Mouse (Mus musculus) liver, embryonic 11.5 days (tissue): ENCODE measurements around the gene 6430548M08Rik. TPM values are rescaled to one million over a fixed set of nuclear protein-coding genes. Genes with fewer than 3 reads are reported as not detected.

Experiments used
- ATAC-seq: fragments of 200-750 bp; cut with Nextera tagmentation; replicated peaks from 2 replicates; pipeline ENCODE4 v1.8.0; 2017; ENCODE audit warnings: moderate number of reproducible peaks, mild to moderate bottlenecking, moderate TSS enrichment, moderate library complexity; ENCODE audit not compliant: low FRiP score
- DNase-seq: peaks from one replicate; pipeline ENCODE4 v3.0.0-alpha.2; 2017; ENCODE audit warnings: low spot score
- H3K27ac ChIP-seq: fragments of 300-500 bp; sonication (generic); 2 replicates; pipeline ENCODE4 v1.5.1; 2014; ENCODE audit warnings: mild to moderate bottlenecking, low read depth, low read length, control low read depth
- H3K27me3 ChIP-seq: fragments of 300-500 bp; sonication (generic); replicated peaks from 2 replicates; pipeline ENCODE4 v1.6.1; 2014; ENCODE audit warnings: low read length, mixed read lengths; ENCODE audit not compliant: control insufficient read depth, insufficient read depth
- H3K36me3 ChIP-seq: fragments of 300-500 bp; sonication (generic); 2 replicates; pipeline ENCODE4 v1.6.1; 2014; ENCODE audit warnings: mild to moderate bottlenecking, low read length, moderate library complexity, mixed read lengths; ENCODE audit not compliant: control insufficient read depth, insufficient read depth
- H3K4me1 ChIP-seq: fragments of 300-500 bp; sonication (generic); replicated peaks from 2 replicates; pipeline ENCODE4 v1.6.1; 2014; ENCODE audit warnings: low read length, mixed read lengths; ENCODE audit not compliant: control insufficient read depth, insufficient read depth
- H3K4me2 ChIP-seq: fragments of 300-500 bp; sonication (generic); 2 replicates; pipeline ENCODE4 v1.6.1; 2014; ENCODE audit warnings: mild to moderate bottlenecking, control low read depth, moderate library complexity
- H3K4me3 ChIP-seq: fragments of 300-500 bp; sonication (generic); 2 replicates; pipeline ENCODE4 v1.5.1; 2014; ENCODE audit warnings: low read depth, low read length, control low read depth
- H3K9ac ChIP-seq: fragments of 300-500 bp; sonication (generic); 2 replicates; pipeline ENCODE4 v1.6.1; 2014; ENCODE audit warnings: low read depth, low read length, control low read depth
- H3K9me3 ChIP-seq: fragments of 300-500 bp; sonication (generic); 2 replicates; pipeline ENCODE4 v1.6.1; 2016; ENCODE audit warnings: low read length, inconsistent platforms, mixed read lengths; ENCODE audit not compliant: control insufficient read depth
- WGBS: fragments of 180-500 bp; shearing (Covaris S2); extraction: QIAGEN DNeasy Blood & Tissue Kit; methylation state at CpG from one replicate; pipeline ENCODE4 v1.1.7; 2014; 5-methylcytosine and 5-hydroxymethylcytosine counted together
- polyA plus RNA-seq: library from polyadenylated mRNA; unstranded; fragments of >200 nt; fragmentation: Nextera tagmentation; extraction: Ambion mirVana; gene quantifications from 2 replicates; pipeline ENCODE4 v1.2.1, GENCODE M21; 2014

The 6430548M08Rik gene
- polyA plus RNA-seq, 1 experiment from 2014 or later: 2.1 TPM

- H3K27ac ChIP-seq: no peak overlapping the region
- peak; percentile 56 for DNase-seq
- no peaks in the 10 kb centered on the region for H3K9me3 ChIP-seq
- H3K9ac ChIP-seq: no peak overlapping the region
- no peak overlapping the region for H3K4me2 ChIP-seq
- H3K36me3 ChIP-seq: peaks cover 13% of the 10 kb centered on the region
- no peaks in the 10 kb centered on the region for H3K4me1 ChIP-seq
- no peak overlapping the region for H3K4me3 ChIP-seq
- 0 out of 2 replicates have a peak, but pooled peaks cover 5% of the 10 kb centered on the region for H3K27me3 ChIP-seq
- 16% methylated on average over 10 of the region's 10 CpGs for WGBS
- no peak; the same call in 1 of the 2 replicates for ATAC-seq
Measured at GRCm38 (mm10) chr8:120078080-120078479, 35.9 kb upstream of the 6430548M08Rik start.

- no peak overlapping the region for H3K9ac ChIP-seq
- ATAC-seq: no peak
- H3K27me3 ChIP-seq: 0 out of 2 replicates have a peak, but pooled peaks cover 5% of the 10 kb centered on the region
- no peaks in the 10 kb centered on the region for H3K9me3 ChIP-seq
- no peak overlapping the region for H3K4me3 ChIP-seq
- H3K27ac ChIP-seq: no peak overlapping the region
- H3K4me1 ChIP-seq: no peaks in the 10 kb centered on the region
- H3K4me2 ChIP-seq: no peak overlapping the region
- peaks cover 14% of the 10 kb centered on the region for H3K36me3 ChIP-seq
- DNase-seq: no peak
- 62% methylated on average over 5 of the region's 5 CpGs for WGBS
Measured at GRCm38 (mm10) chr8:120079361-120079760, 34.6 kb upstream of the 6430548M08Rik start.

- H3K36me3 ChIP-seq: peaks cover 32% of the 10 kb centered on the region
- DNase-seq (no peak), ATAC-seq (no peak)
- H3K4me3 ChIP-seq: no peak overlapping the region
- 89% methylated on average over 8 of the region's 8 CpGs for WGBS
- no peak overlapping the region for H3K4me2 ChIP-seq
- no peaks in the 10 kb centered on the region for H3K27me3 ChIP-seq
- H3K27ac ChIP-seq: no peak overlapping the region
- no peaks in the 10 kb centered on the region for H3K9me3 ChIP-seq
- H3K9ac ChIP-seq: no peak overlapping the region
- H3K4me1 ChIP-seq: no peaks in the 10 kb centered on the region
Measured at GRCm38 (mm10) chr8:120083261-120083660, 30.7 kb upstream of the 6430548M08Rik start.

- Histone ChIP-seq H3K4me3 (no peak overlapping the region), H3K9ac (no peak overlapping the region), H3K9me3 (no peaks in the 10 kb centered on the region), H3K36me3 (peaks cover 32% of the 10 kb centered on the region), H3K4me1 (no peaks in the 10 kb centered on the region), H3K27me3 (no peaks in the 10 kb centered on the region), H3K27ac (no peak overlapping the region), H3K4me2 (no peak overlapping the region)
- DNase-seq (no peak), ATAC-seq (no peak)
- 87% methylated on average over 8 of the region's 8 CpGs for WGBS
Measured at GRCm38 (mm10) chr8:120084783-120085182, 29.2 kb upstream of the 6430548M08Rik start.

- H3K27ac ChIP-seq: no peak overlapping the region
- no peak overlapping the region for H3K4me3 ChIP-seq
- DNase-seq: no peak
- H3K27me3 ChIP-seq: no peaks in the 10 kb centered on the region
- no peak overlapping the region for H3K4me2 ChIP-seq
- H3K9me3 ChIP-seq: no peaks in the 10 kb centered on the region
- H3K9ac ChIP-seq: no peak overlapping the region
- whole genome bisulfite sequencing: 81% methylated on average over 7 of the region's 7 CpGs
- ATAC-seq: no peak
- H3K4me1 ChIP-seq: no peaks in the 10 kb centered on the region
- peaks cover 39% of the 10 kb centered on the region for H3K36me3 ChIP-seq
Measured at GRCm38 (mm10) chr8:120089511-120089910, 24.4 kb upstream of the 6430548M08Rik start.

- DNase-seq (no peak), ATAC-seq (no peak)
- H3K9ac ChIP-seq: no peak overlapping the region
- H3K4me1 ChIP-seq: no peaks in the 10 kb centered on the region
- peaks cover 30% of the 10 kb centered on the region for H3K36me3 ChIP-seq
- no peak overlapping the region for H3K27ac ChIP-seq
- H3K9me3 ChIP-seq: no peaks in the 10 kb centered on the region
- no peak overlapping the region for H3K4me3 ChIP-seq
- H3K4me2 ChIP-seq: no peak overlapping the region
- WGBS: 90% methylated on average over 3 of the region's 3 CpGs
- no peaks in the 10 kb centered on the region for H3K27me3 ChIP-seq
Measured at GRCm38 (mm10) chr8:120091032-120091431, 22.9 kb upstream of the 6430548M08Rik start.

GRCm38 (mm10) chr8:120093103-120093502, 20.8 kb upstream of the 6430548M08Rik start:
- Histone ChIP-seq H3K4me1 (no peaks in the 10 kb centered on the region), H3K4me2 (no peak overlapping the region), H3K9ac (no peak overlapping the region), H3K9me3 (no peaks in the 10 kb centered on the region), H3K27me3 (no peaks in the 10 kb centered on the region), H3K36me3 (peaks cover 21% of the 10 kb centered on the region; the same call in 1 of the 2 replicates), H3K4me3 (no peak overlapping the region), H3K27ac (no peak overlapping the region; the same call in 1 of the 2 replicates)
- 88% methylated on average over 3 of the region's 3 CpGs for WGBS
- DNase-seq (no peak), ATAC-seq (no peak)

GRCm38 (mm10) chr8:120094801-120095200, 19.2 kb upstream of the 6430548M08Rik start:
- H3K4me3 ChIP-seq: no peak overlapping the region
- no peaks in the 10 kb centered on the region for H3K9me3 ChIP-seq
- no peak for ATAC-seq
- DNase-seq: no peak
- H3K36me3 ChIP-seq: peaks cover 21% of the 10 kb centered on the region; the same call in 1 of the 2 replicates
- H3K27ac ChIP-seq: no peak overlapping the region
- H3K27me3 ChIP-seq: no peaks in the 10 kb centered on the region
- no peak overlapping the region for H3K9ac ChIP-seq
- H3K4me2 ChIP-seq: no peak overlapping the region
- 83% methylated on average over 10 of the region's 10 CpGs for WGBS
- no peaks in the 10 kb centered on the region for H3K4me1 ChIP-seq

- H3K4me3 ChIP-seq: no peak overlapping the region
- 70% methylated on average over 2 of the region's 2 CpGs for WGBS
- no peaks in the 10 kb centered on the region for H3K9me3 ChIP-seq
- no peak overlapping the region for H3K4me2 ChIP-seq
- peaks cover 13% of the 10 kb centered on the region; the same call in 1 of the 2 replicates for H3K36me3 ChIP-seq
- DNase-seq (no peak), ATAC-seq (no peak)
- no peak overlapping the region for H3K9ac ChIP-seq
- peaks cover 6% of the 10 kb centered on the region for H3K4me1 ChIP-seq
- H3K27ac ChIP-seq: no peak overlapping the region
- no peaks in the 10 kb centered on the region for H3K27me3 ChIP-seq
Measured at GRCm38 (mm10) chr8:120096486-120096885, 17.5 kb upstream of the 6430548M08Rik start.
